Mouse (Mus musculus): ENCODE measurements around the gene Cmss1. TPM values are rescaled to one million over a fixed set of nuclear protein-coding genes. Genes with fewer than 3 reads are reported as not detected.
A peak's percentile ranks its signal among the peaks of the same experiment; 100 is the strongest.

The Cmss1 gene
- polyA plus RNA-seq, 1 experiment, result 14.1 TPM

DNA sequence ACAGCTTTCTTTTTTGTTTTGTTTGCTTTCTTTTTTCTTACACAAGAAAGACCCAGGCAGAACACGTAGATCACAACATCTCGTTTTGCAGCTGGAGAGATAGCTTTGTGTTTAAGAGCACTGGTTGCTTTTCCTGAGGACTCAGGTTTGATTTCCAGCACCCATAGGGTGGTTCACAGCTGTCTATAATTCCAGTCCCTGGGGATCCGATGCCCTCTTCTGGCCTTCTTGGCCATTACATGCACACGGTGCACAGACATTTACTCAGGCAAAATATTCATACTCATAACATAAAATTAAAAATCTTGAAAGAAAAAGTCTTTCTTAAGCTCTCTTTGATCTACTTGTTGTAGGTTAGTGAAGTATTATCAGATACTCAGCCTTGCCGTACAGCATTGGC is 315.0 kb downstream of the Cmss1 start:
- no peaks in the 10 kb centered on the region for H3K4me1 ChIP-seq (ENCODE audit: control insufficient read depth, insufficient read depth, low read length)
- no peaks in the 10 kb centered on the region for H3K36me3 ChIP-seq (ENCODE audit: control insufficient read depth, insufficient read depth, low read length, poor library complexity, severe bottlenecking)
- peak; percentile 21 for TF ChIP-seq CTCF (IDR thresholded peaks at IDR 0.05; ENCODE audit: low read depth, low read length)
- TF ChIP-seq POLR2A (IDR thresholded peaks at IDR 0.05; ENCODE audit: insufficient read depth, low read length), result no peak
- H3K9me3 ChIP-seq (replicated peaks; ENCODE audit: control insufficient read depth, insufficient read depth, low read length, poor library complexity, severe bottlenecking), result no peaks in the 10 kb centered on the region; the same call in 1 of the 2 replicates
- H3K4me3 ChIP-seq (ENCODE audit: low read depth, low read length), result no peak overlapping the region
- H3K27me3 ChIP-seq (ENCODE audit: control insufficient read depth, insufficient read depth, low read length, poor library complexity, severe bottlenecking), result no peaks in the 10 kb centered on the region
- no peak overlapping the region for H3K9ac ChIP-seq (ENCODE audit: low read depth, poor library complexity, severe bottlenecking)
- H3K27ac ChIP-seq (ENCODE audit: insufficient read depth, low read length), result no peak overlapping the region

GRCm38 (mm10) chr16:57281417-57281816 is 325.2 kb downstream of the Cmss1 start:
- Histone ChIP-seq H3K9me3 (replicated peaks; ENCODE audit: control insufficient read depth, insufficient read depth, low read length, poor library complexity, severe bottlenecking) (peaks cover 4% of the 10 kb centered on the region; the same call in 1 of the 2 replicates), H3K27me3 (ENCODE audit: control insufficient read depth, insufficient read depth, low read length, poor library complexity, severe bottlenecking) (no peaks in the 10 kb centered on the region), H3K9ac (ENCODE audit: low read depth, poor library complexity, severe bottlenecking) (no peak overlapping the region), H3K4me1 (ENCODE audit: control insufficient read depth, insufficient read depth, low read length) (no peaks in the 10 kb centered on the region), H3K27ac (ENCODE audit: insufficient read depth, low read length) (no peak overlapping the region), H3K36me3 (ENCODE audit: control insufficient read depth, insufficient read depth, low read length, poor library complexity, severe bottlenecking) (no peaks in the 10 kb centered on the region), H3K4me3 (ENCODE audit: low read depth, low read length) (no peak overlapping the region)
- TF ChIP-seq EP300 (IDR thresholded peaks at IDR 0.05; ENCODE audit: insufficient read depth, low read depth, low read length), result no peak
- TF ChIP-seq POLR2A (IDR thresholded peaks at IDR 0.05; ENCODE audit: insufficient read depth, low read length), result no peak
- no peak for TF ChIP-seq CTCF (IDR thresholded peaks at IDR 0.05; ENCODE audit: low read depth, low read length)

DNA sequence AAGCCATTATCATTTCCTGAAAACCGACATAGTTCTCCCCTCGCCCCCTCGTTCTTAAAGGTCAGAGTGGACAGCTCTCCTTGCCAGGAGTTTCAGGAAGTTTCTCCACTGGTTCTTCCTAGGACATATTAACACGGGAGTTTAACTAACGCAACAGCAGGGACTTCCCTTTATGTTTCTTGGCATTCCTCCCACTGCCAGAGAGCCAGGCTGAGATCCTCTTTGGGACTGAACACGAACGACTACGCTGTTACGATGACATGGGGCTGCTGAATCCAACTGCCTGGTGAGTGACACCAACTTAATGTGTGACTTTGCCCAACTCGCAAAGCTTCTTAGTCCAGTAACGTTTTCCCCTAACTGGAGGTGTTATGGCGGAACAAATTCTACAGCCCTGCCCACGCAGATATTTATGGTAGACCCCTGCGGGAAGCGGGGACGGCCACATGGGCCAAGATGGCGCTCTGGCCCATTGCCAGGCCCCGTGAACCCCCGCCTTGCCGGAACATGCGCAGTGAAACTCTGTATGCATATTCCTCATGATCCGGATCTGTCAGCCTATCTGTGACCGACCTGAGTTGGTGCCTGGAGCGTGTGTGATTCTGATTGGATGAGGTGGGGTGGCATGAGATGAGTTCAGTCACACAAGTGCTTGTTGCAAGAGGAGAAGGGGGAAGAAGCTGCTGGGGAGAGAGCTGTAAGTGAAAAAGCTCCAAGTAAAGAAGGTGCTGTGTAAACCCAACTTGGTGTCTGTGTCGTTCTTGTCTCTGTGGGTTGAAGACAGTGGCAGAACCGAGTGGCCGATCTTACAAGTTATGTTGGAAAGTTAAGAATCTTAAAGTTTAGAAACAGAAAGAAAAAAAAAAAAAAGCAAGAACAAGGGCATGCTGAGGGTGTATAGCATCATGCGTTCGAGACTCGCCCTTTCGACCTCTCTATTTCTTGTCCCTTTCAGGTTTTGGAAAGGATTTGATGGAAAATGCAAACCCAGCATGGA is 326.1 kb downstream of the Cmss1 start:
- Histone ChIP-seq H3K27ac (ENCODE audit: insufficient read depth, low read length) (no peak overlapping the region), H3K36me3 (ENCODE audit: control insufficient read depth, insufficient read depth, low read length, poor library complexity, severe bottlenecking) (no peaks in the 10 kb centered on the region), H3K9me3 (replicated peaks; ENCODE audit: control insufficient read depth, insufficient read depth, low read length, poor library complexity, severe bottlenecking) (peaks cover 4% of the 10 kb centered on the region; the same call in 1 of the 2 replicates), H3K4me1 (ENCODE audit: control insufficient read depth, insufficient read depth, low read length) (no peaks in the 10 kb centered on the region), H3K9ac (ENCODE audit: low read depth, poor library complexity, severe bottlenecking) (no peak overlapping the region), H3K27me3 (ENCODE audit: control insufficient read depth, insufficient read depth, low read length, poor library complexity, severe bottlenecking) (no peaks in the 10 kb centered on the region), H3K4me3 (ENCODE audit: low read depth, low read length) (peak overlapping the region; percentile 38)
- TF ChIP-seq CTCF (IDR thresholded peaks at IDR 0.05; ENCODE audit: low read depth, low read length) (no peak), POLR2A (IDR thresholded peaks at IDR 0.05; ENCODE audit: insufficient read depth, low read length) (no peak), EP300 (IDR thresholded peaks at IDR 0.05; ENCODE audit: insufficient read depth, low read depth, low read length) (no peak)

DNA sequence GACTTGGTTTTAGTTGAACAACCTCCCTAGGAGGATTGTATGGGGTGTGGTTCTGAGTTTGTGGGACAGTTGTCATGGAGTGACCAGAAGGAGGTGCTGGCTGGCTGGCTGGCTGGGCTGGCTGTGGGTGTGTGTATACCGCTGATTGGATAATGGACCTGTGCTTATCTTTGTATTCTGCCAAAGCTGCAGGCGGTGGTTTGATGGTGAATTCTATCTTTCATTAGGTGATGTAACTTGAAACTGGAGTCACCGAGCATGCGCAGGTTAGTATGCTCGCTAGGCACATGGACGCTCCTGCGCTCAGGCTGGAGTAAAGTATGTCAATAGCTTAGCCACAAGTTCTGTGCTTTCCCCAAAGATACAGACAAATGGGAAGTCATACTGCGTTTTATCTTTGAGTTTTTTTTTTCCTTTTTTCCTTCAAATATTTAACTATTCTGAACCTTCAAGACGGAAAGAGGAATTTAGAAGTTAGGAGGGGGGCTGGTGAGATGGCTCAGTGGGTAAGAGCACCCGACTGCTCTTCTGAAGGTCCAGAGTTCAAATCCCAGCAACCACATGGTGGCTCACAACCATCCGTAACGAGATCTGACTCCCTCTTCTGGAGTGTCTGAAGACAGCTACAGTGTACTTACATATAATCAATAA is 327.6 kb downstream of the Cmss1 start:
- H3K27me3 ChIP-seq (ENCODE audit: control insufficient read depth, insufficient read depth, low read length, poor library complexity, severe bottlenecking), result no peaks in the 10 kb centered on the region
- TF ChIP-seq CTCF (IDR thresholded peaks at IDR 0.05; ENCODE audit: low read depth, low read length) (peak; percentile 20), POLR2A (IDR thresholded peaks at IDR 0.05; ENCODE audit: insufficient read depth, low read length) (no peak)
- no peaks in the 10 kb centered on the region for H3K36me3 ChIP-seq (ENCODE audit: control insufficient read depth, insufficient read depth, low read length, poor library complexity, severe bottlenecking)
- H3K27ac ChIP-seq (ENCODE audit: insufficient read depth, low read length), result no peak overlapping the region
- peaks cover 4% of the 10 kb centered on the region; the same call in 1 of the 2 replicates for H3K9me3 ChIP-seq (replicated peaks; ENCODE audit: control insufficient read depth, insufficient read depth, low read length, poor library complexity, severe bottlenecking)
- no peak overlapping the region for H3K4me3 ChIP-seq (ENCODE audit: low read depth, low read length)
- no peaks in the 10 kb centered on the region for H3K4me1 ChIP-seq (ENCODE audit: control insufficient read depth, insufficient read depth, low read length)
- H3K9ac ChIP-seq (ENCODE audit: low read depth, poor library complexity, severe bottlenecking), result no peak overlapping the region

- no peaks in the 10 kb centered on the region for H3K36me3 ChIP-seq (ENCODE audit: control insufficient read depth, insufficient read depth, low read length, poor library complexity, severe bottlenecking)
- no peak overlapping the region for H3K27ac ChIP-seq (ENCODE audit: insufficient read depth, low read length)
- no peaks in the 10 kb centered on the region for H3K9me3 ChIP-seq (replicated peaks; ENCODE audit: control insufficient read depth, insufficient read depth, low read length, poor library complexity, severe bottlenecking)
- no peak overlapping the region for H3K4me3 ChIP-seq (ENCODE audit: low read depth, low read length)
- H3K27me3 ChIP-seq (ENCODE audit: control insufficient read depth, insufficient read depth, low read length, poor library complexity, severe bottlenecking), result no peaks in the 10 kb centered on the region; the same call in 1 of the 2 replicates
- TF ChIP-seq CTCF (IDR thresholded peaks at IDR 0.05; ENCODE audit: low read depth, low read length) (no peak), EP300 (IDR thresholded peaks at IDR 0.05; ENCODE audit: insufficient read depth, low read depth, low read length) (no peak), POLR2A (IDR thresholded peaks at IDR 0.05; ENCODE audit: insufficient read depth, low read length) (no peak)
- no peaks in the 10 kb centered on the region for H3K4me1 ChIP-seq (ENCODE audit: control insufficient read depth, insufficient read depth, low read length)
- no peak overlapping the region for H3K9ac ChIP-seq (ENCODE audit: low read depth, poor library complexity, severe bottlenecking)
Observed at GRCm38 (mm10) chr16:57269751-57270150, 336.9 kb downstream of the Cmss1 start.

All from ES-Bruce4 (cell line).